ENCODE assay signal across 22 mouse cellular contexts in genomic region chr16:93513616-93514041, GRCm38 (mm10).
A peak's percentile ranks its signal among the peaks of the same experiment; 100 is the strongest.
DNase-seq lines count a peak whose midpoint lies in the region; ATAC-seq and TF ChIP-seq lines count a peak whose summit lies in the region.
"Had no signal": no experiment of that assay in that cellular context is flagged by ENCODE, and none has a peak within 500 bp of the region (broad histone marks: within the 10 kb centered on the region; RNA-seq: fewer than 3 reads in every experiment).

No protein-coding gene starts in this region.

- no peaks in the 10 kb centered on the region for H3K36me3 ChIP-seq in lung, embryonic 14.5 days (ENCODE audit: insufficient read depth)
- H3K36me3 ChIP-seq: embryonic facial prominence, embryonic 15.5 days; forebrain, embryonic 15.5 days; heart, embryonic 10.5 days; hindbrain, embryonic 12.5 days had no signal

- no peak overlapping the region for H3K4me2 ChIP-seq in lung, embryonic 14.5 days
- H3K4me2 ChIP-seq: embryonic facial prominence, embryonic 15.5 days; forebrain, embryonic 15.5 days; hindbrain, embryonic 12.5 days had no signal

- TF ChIP-seq POLR2A in lung, adult 2 months (IDR thresholded peaks at IDR 0.05; ENCODE audit: borderline replicate concordance, extremely low read depth, low read depth, low read length): no peak

- no peak overlapping the region for H3K9ac ChIP-seq in lung, embryonic 14.5 days
- H3K9ac ChIP-seq: embryonic facial prominence, embryonic 15.5 days; forebrain, embryonic 15.5 days; hindbrain, embryonic 12.5 days had no signal

- peak; percentile 52; the same call in 1 of the 2 replicates for ATAC-seq in lung, embryonic 14.5 days (ENCODE audit: insufficient read depth)
- ATAC-seq: activated CD4-positive, CD25-positive, alpha-beta regulatory T cell, adult 4 months; forebrain, embryonic 15.5 days; Patski had no signal

- H3K4me1 ChIP-seq in lung, embryonic 14.5 days (ENCODE audit: insufficient read depth): no peaks in the 10 kb centered on the region
- H3K4me1 ChIP-seq in lung, adult 2 months (ENCODE audit: control insufficient read depth, insufficient read depth, low read length): no peaks in the 10 kb centered on the region; the same call in 1 of the 2 replicates
- H3K4me1 ChIP-seq: forebrain, embryonic 15.5 days; heart, embryonic 10.5 days had no signal

- H3K27me3 ChIP-seq in lung, embryonic 14.5 days (ENCODE audit: insufficient read depth, low read length): no peaks in the 10 kb centered on the region
- H3K27me3 ChIP-seq: CH12.LX; embryonic facial prominence, embryonic 15.5 days; forebrain, embryonic 15.5 days; hindbrain, embryonic 12.5 days; Patski had no signal

- 66% methylated on average over 5 of the region's 5 CpGs for WGBS in lung, embryonic 14.5 days
- 72% methylated on average over 5 of the region's 5 CpGs for WGBS in lung, adult 2 months

- no peak overlapping the region for H3K4me3 ChIP-seq in lung, embryonic 14.5 days (ENCODE audit: low read depth, low read length)
- no peak overlapping the region for H3K4me3 ChIP-seq in lung, adult 2 months (replicated peaks; ENCODE audit: extremely low read depth, low read depth, low read length)
- H3K4me3 ChIP-seq: embryonic facial prominence, embryonic 15.5 days; erythroblast, embryonic 14.5 days; forebrain, embryonic 15.5 days; heart, embryonic 10.5 days; hindbrain, embryonic 12.5 days had no signal

- no peaks in the 10 kb centered on the region for H3K9me3 ChIP-seq in lung, embryonic 14.5 days (ENCODE audit: low read depth, low read length)
- H3K9me3 ChIP-seq: embryonic facial prominence, embryonic 15.5 days; forebrain, embryonic 15.5 days; heart, embryonic 10.5 days; hindbrain, embryonic 12.5 days had no signal

- peak; percentile 31 for DNase-seq in lung, embryonic 14.5 days
- no peak for DNase-seq in lung, adult 2 months
- peak; percentile 74 for DNase-seq in gonadal fat pad, adult 2 months (ENCODE audit: low read depth)
- peak; percentile 58 for DNase-seq in lung, postnatal 36 days
- DNase-seq in layer of hippocampus, adult 8-10 months (ENCODE audit: low spot score in 2 of 2): no peak
- DNase-seq in thymus, postnatal 10 days (ENCODE audit: low spot score in 2 of 2): no peak
- DNase-seq: adrenal gland, postnatal 14 days; cerebellum, adult 18-20 months; cerebellum, adult 9-11 months; cerebellum, postnatal 36 days; gastrocnemius, postnatal 36 days; heart, adult 18-20 months; heart, postnatal 10 days; heart, postnatal 4 days had no signal

- TF ChIP-seq CTCF in lung, embryonic 14.5 days (IDR thresholded peaks at IDR 0.05; ENCODE audit: low read depth): no peak
- TF ChIP-seq CTCF in lung, adult 2 months (IDR thresholded peaks at IDR 0.05; ENCODE audit: insufficient read depth, low read length): no peak

- H3K27ac ChIP-seq in lung, embryonic 14.5 days (ENCODE audit: low read depth): peak overlapping the region; percentile 33; the same call in 1 of the 2 replicates
- H3K27ac ChIP-seq: embryonic facial prominence, embryonic 15.5 days; forebrain, embryonic 15.5 days; heart, embryonic 10.5 days; hindbrain, embryonic 12.5 days had no signal

Comparison
In these comparisons a context has a peak if more than half of its experiments do, and no peak if none do; other contexts are left out.
1. DNase-seq: peak in lung, embryonic 14.5 days (single experiment), gonadal fat pad, adult 2 months (single experiment) and lung, postnatal 36 days (single experiment); none in lung, adult 2 months (single experiment), layer of hippocampus, adult 8-10 months (0 of 2) and thymus, postnatal 10 days (0 of 2).